Mouse (Mus musculus): ENCODE results near the gene Farsa. TPM values are rescaled to one million over a fixed set of nuclear protein-coding genes. Genes with fewer than 3 reads are reported as not detected.

Farsa gene
- total RNA-seq, 2 experiments from 2014 or later: 24.7 to 25.5 TPM

GRCm38 (mm10) chr8:84834002-84834865 lies 22.6 kb upstream of the Farsa start:
- intact Hi-C loops (cut with DNase I): no loop called here
- DNase-seq (ENCODE audit: low spot score): no peak

GRCm38 (mm10) chr8:84834866-84835855 lies 21.6 kb upstream of the Farsa start:
- intact Hi-C loops (cut with DNase I): no loop called here

GRCm38 (mm10) chr8:84837149-84837911 lies 19.5 kb upstream of the Farsa start:
- no peak for DNase-seq (ENCODE audit: low spot score)
- intact Hi-C loops (cut with DNase I): no loop called here

More at GRCm38 (mm10) chr8:84834866-84835855, 21.6 kb upstream of the Farsa start:
- no peak for DNase-seq (ENCODE audit: low spot score)

GRCm38 (mm10) chr8:84837912-84838470 lies 18.8 kb upstream of the Farsa start:
- intact Hi-C loops (cut with DNase I): no loop called here
- no peak for DNase-seq (ENCODE audit: low spot score)

GRCm38 (mm10) chr8:84838513-84838912 lies 18.3 kb upstream of the Farsa start:
- no peak for DNase-seq (ENCODE audit: low spot score)
- intact Hi-C loops (cut with DNase I): no loop called here

- DNase-seq (ENCODE audit: low spot score): no peak
- intact Hi-C loops (cut with DNase I): no loop called here
Observed at GRCm38 (mm10) chr8:84839411-84839810, 17.4 kb upstream of the Farsa start.

- intact Hi-C loops (cut with DNase I): no loop called here
- no peak for DNase-seq (ENCODE audit: low spot score)
Observed at GRCm38 (mm10) chr8:84839875-84840247, 16.9 kb upstream of the Farsa start.

GRCm38 (mm10) chr8:84840248-84840999 lies 16.4 kb upstream of the Farsa start, which contains the start of gene Rad23a:
TSS of gene Rad23a (minus strand) at chr8:84840665.
- peak; percentile 80 for DNase-seq (ENCODE audit: low spot score)

GRCm38 (mm10) chr8:84841514-84841913 lies 15.3 kb upstream of the Farsa start:
- DNase-seq (ENCODE audit: low spot score): no peak
- intact Hi-C loops (cut with DNase I): no loop called here

More at GRCm38 (mm10) chr8:84840248-84840999, 16.4 kb upstream of the Farsa start, which contains the start of gene Rad23a:
- intact Hi-C loops (cut with DNase I): no loop called here

- no peak for DNase-seq (ENCODE audit: low spot score)
- intact Hi-C loops (cut with DNase I): loop anchor here (5.0 kb wide), 1 partner anchor 1237 kb away; the partner anchor contains the start of genes Dnajb1 and Tecr
Observed at GRCm38 (mm10) chr8:84844397-84845070, 12.3 kb upstream of the Farsa start.

- intact Hi-C loops (cut with DNase I): loop anchor here (5.0 kb wide), 1 partner anchor 1238 kb away; the partner anchor contains the start of genes Dnajb1 and Tecr
- no peak for DNase-seq (ENCODE audit: low spot score)
Observed at GRCm38 (mm10) chr8:84845355-84846093, 11.3 kb upstream of the Farsa start.

GRCm38 (mm10) chr8:84846094-84846721 lies 10.6 kb upstream of the Farsa start:
- intact Hi-C loops (cut with DNase I): loop anchor here (5.0 kb wide), 1 partner anchor 1239 kb away; the partner anchor contains the start of genes Dnajb1 and Tecr
- DNase-seq (ENCODE audit: low spot score): no peak

GRCm38 (mm10) chr8:84846722-84847572 lies 9.8 kb upstream of the Farsa start, which contains the start of gene Calr:
TSS of gene Calr (minus strand) at chr8:84846934.
- DNase-seq (ENCODE audit: low spot score): peak; percentile 100
- intact Hi-C loops (cut with DNase I): loop anchor here (5.0 kb wide), 1 partner anchor 1240 kb away; the partner anchor contains the start of genes Dnajb1 and Tecr

GRCm38 (mm10) chr8:84847684-84848435 lies 8.9 kb upstream of the Farsa start:
- DNase-seq (ENCODE audit: low spot score): no peak
- intact Hi-C loops (cut with DNase I): loop anchor here (5.0 kb wide), 1 partner anchor 1241 kb away; the partner anchor contains the start of genes Dnajb1 and Tecr

GRCm38 (mm10) chr8:84856434-84856833 lies 355 bp upstream of the Farsa start:
- intact Hi-C loops (cut with DNase I): loop anchor here (2.0 to 5.0 kb wide), 2 partner anchors 36 to 46 kb away; partner anchors contain the start of gene Gcdh
- no peak for DNase-seq (ENCODE audit: low spot score)
